Mouse (Mus musculus) limb, embryonic 10.5 days (tissue): ENCODE measurements around the gene Zar1. TPM values are rescaled to one million over a fixed set of nuclear protein-coding genes. Genes with fewer than 3 reads are reported as not detected.
"Not testable (repeated sequence)": the region's sequence is repeated elsewhere in the genome, so short reads cannot be mapped to it uniquely, and the experiment has no call there.

Experiments used
- DNase-seq: peaks from one replicate; pipeline ENCODE4 v3.0.0-alpha.2; 2017; ENCODE audit warnings: low spot score
- H3K27ac ChIP-seq: fragments of 300-500 bp; sonication (generic); 2 replicates; pipeline ENCODE4 v1.5.1; 2016; ENCODE audit warnings: mild to moderate bottlenecking
- H3K27me3 ChIP-seq: fragments of 300-500 bp; sonication (generic); 2 replicates; pipeline ENCODE4 v1.6.1; 2016; ENCODE audit warnings: low read depth, mild to moderate bottlenecking; ENCODE audit not compliant: poor library complexity, severe bottlenecking
- H3K36me3 ChIP-seq: fragments of 300-500 bp; sonication (generic); 2 replicates; pipeline ENCODE4 v1.6.1; 2016; ENCODE audit warnings: mild to moderate bottlenecking, moderate library complexity
- H3K4me1 ChIP-seq: fragments of 300-500 bp; sonication (generic); 2 replicates; pipeline ENCODE4 v1.6.1; 2016
- H3K4me3 ChIP-seq: fragments of 300-500 bp; sonication (generic); 2 replicates; pipeline ENCODE4 v1.5.1; 2016; ENCODE audit warnings: mild to moderate bottlenecking, moderate library complexity
- H3K9me3 ChIP-seq: fragments of 300-500 bp; sonication (generic); replicated peaks from 2 replicates; pipeline ENCODE4 v1.6.1; 2016; ENCODE audit warnings: mild to moderate bottlenecking
- WGBS: fragments of 180-500 bp; shearing (Covaris S2); methylation state at CpG from one replicate; pipeline ENCODE4 v1.1.7; 2016; 5-methylcytosine and 5-hydroxymethylcytosine counted together
- polyA plus RNA-seq: library from polyadenylated mRNA; unstranded; fragments of >200 nt; fragmentation: Nextera tagmentation; extraction: Ambion mirVana; gene quantifications from 2 replicates; pipeline ENCODE4 v1.2.1, GENCODE M21; 2016

Gene Zar1
- polyA plus RNA-seq: 0.26 and 0.56 TPM in 2 replicates

- Histone ChIP-seq H3K27me3 (peaks cover 48% of the 10 kb centered on the region), H3K27ac (peak within 1 kb of the TSS; percentile 56), H3K4me3 (peak within 1 kb of the TSS; percentile 55)
- not testable (repeated sequence) for H3K36me3 ChIP-seq, H3K4me1 ChIP-seq, H3K9me3 ChIP-seq
- WGBS: 9% methylated on average over 17 of the region's 21 CpGs
- DNase-seq: peak; percentile 35
These were observed at the start of gene Zar1 for GRCm38 (mm10) chr5:72580970-72581332. Gene Zar1 (minus strand): TSS chr5:72581254.

- H3K27ac ChIP-seq: no peak overlapping the region
- H3K27me3 ChIP-seq: no peaks in the 10 kb centered on the region
- no peak overlapping the region for H3K4me3 ChIP-seq
- no peaks in the 10 kb centered on the region for H3K4me1 ChIP-seq
- 93% methylated on average over 6 of the region's 6 CpGs for WGBS
- no peaks in the 10 kb centered on the region for H3K9me3 ChIP-seq
- no peaks in the 10 kb centered on the region for H3K36me3 ChIP-seq
- no peak for DNase-seq
These were observed 49.0 kb upstream of the Zar1 start for GRCm38 (mm10) chr5:72630026-72630425.

GRCm38 (mm10) chr5:72621022-72621421 lies 40.0 kb upstream of the Zar1 start:
- Histone ChIP-seq H3K27ac (no peak overlapping the region), H3K27me3 (no peaks in the 10 kb centered on the region), H3K36me3 (no peaks in the 10 kb centered on the region), H3K9me3 (no peaks in the 10 kb centered on the region), H3K4me1 (no peaks in the 10 kb centered on the region), H3K4me3 (no peak overlapping the region)
- 83% methylated on average over 1 of the region's 1 CpGs for WGBS
- DNase-seq: no peak

GRCm38 (mm10) chr5:72617413-72617812 lies 36.4 kb upstream of the Zar1 start:
- Histone ChIP-seq H3K27me3 (no peaks in the 10 kb centered on the region), H3K4me3 (no peak overlapping the region), H3K36me3 (no peaks in the 10 kb centered on the region), H3K4me1 (no peaks in the 10 kb centered on the region), H3K9me3 (no peaks in the 10 kb centered on the region), H3K27ac (no peak overlapping the region)
- no peak for DNase-seq
- 88% methylated on average over 4 of the region's 4 CpGs for WGBS

GRCm38 (mm10) chr5:72603138-72603537 lies 22.1 kb upstream of the Zar1 start:
- no peak for DNase-seq
- 94% methylated on average over 4 of the region's 4 CpGs for WGBS
- Histone ChIP-seq H3K9me3 (no peaks in the 10 kb centered on the region), H3K4me1 (no peaks in the 10 kb centered on the region), H3K4me3 (no peak overlapping the region), H3K36me3 (no peaks in the 10 kb centered on the region), H3K27ac (no peak overlapping the region), H3K27me3 (no peaks in the 10 kb centered on the region)

- H3K9me3 ChIP-seq: no peaks in the 10 kb centered on the region
- H3K27me3 ChIP-seq: no peaks in the 10 kb centered on the region
- no peaks in the 10 kb centered on the region for H3K4me1 ChIP-seq
- no peak overlapping the region for H3K27ac ChIP-seq
- no peak overlapping the region for H3K4me3 ChIP-seq
- peak; percentile 60 for DNase-seq
- no peaks in the 10 kb centered on the region for H3K36me3 ChIP-seq
- 12% methylated on average over 5 of the region's 5 CpGs for WGBS
These were observed 20.0 kb upstream of the Zar1 start for GRCm38 (mm10) chr5:72601006-72601405.

GRCm38 (mm10) chr5:72587192-72587681 lies 6.2 kb upstream of the Zar1 start, which contains the start of gene Gm5868:
Gene Gm5868 (minus strand): TSS chr5:72587551.
- 3% methylated on average over 38 of the region's 38 CpGs for WGBS
- Histone ChIP-seq H3K27ac (no peak within 1 kb of the TSS), H3K4me3 (peak within 1 kb of the TSS; percentile 50), H3K27me3 (peaks cover 32% of the 10 kb centered on the region), H3K9me3 (no peaks in the 10 kb centered on the region), H3K4me1 (peaks cover 8% of the 10 kb centered on the region), H3K36me3 (no peaks in the 10 kb centered on the region)
- peak; percentile 54 for DNase-seq

GRCm38 (mm10) chr5:72586667-72587191 lies 5.7 kb upstream of the Zar1 start:
- Histone ChIP-seq H3K4me3 (peak overlapping the region; percentile 50), H3K27me3 (peaks cover 37% of the 10 kb centered on the region)
- H3K4me1 ChIP-seq, H3K9me3 ChIP-seq, H3K36me3 ChIP-seq, H3K27ac ChIP-seq: not testable (repeated sequence)
- WGBS: 53% methylated on average over 25 of the region's 25 CpGs
- DNase-seq: peak; percentile 34

GRCm38 (mm10) chr5:72586122-72586521 lies 5.1 kb upstream of the Zar1 start:
- 54% methylated on average over 7 of the region's 7 CpGs for WGBS
- H3K27me3 ChIP-seq: peaks cover 44% of the 10 kb centered on the region
- H3K4me3 ChIP-seq, DNase-seq, H3K4me1 ChIP-seq, H3K27ac ChIP-seq, H3K9me3 ChIP-seq, H3K36me3 ChIP-seq: not testable (repeated sequence)

- not testable (repeated sequence) for H3K9me3 ChIP-seq, H3K36me3 ChIP-seq, H3K4me1 ChIP-seq
- H3K4me3 ChIP-seq: peak overlapping the region; percentile 55
- peaks cover 44% of the 10 kb centered on the region for H3K27me3 ChIP-seq
- 6% methylated on average over 65 of the region's 73 CpGs for WGBS
- peak; percentile 67 for DNase-seq
- peak overlapping the region; percentile 56 for H3K27ac ChIP-seq
These were observed 725 bp downstream of the Zar1 start for GRCm38 (mm10) chr5:72580088-72580969.

- not testable (repeated sequence) for H3K36me3 ChIP-seq, H3K4me1 ChIP-seq, H3K9me3 ChIP-seq, H3K27ac ChIP-seq, H3K4me3 ChIP-seq
- 63% methylated on average over 10 of the region's 10 CpGs for WGBS
- peaks cover 44% of the 10 kb centered on the region for H3K27me3 ChIP-seq
- peak; percentile 42 for DNase-seq
These were observed 1.5 kb downstream of the Zar1 start for GRCm38 (mm10) chr5:72579599-72579998.

- 88% methylated on average over 5 of the region's 5 CpGs for WGBS
- H3K4me3 ChIP-seq: no peak overlapping the region
These were observed 15.4 kb downstream of the Zar1 start for GRCm38 (mm10) chr5:72565621-72566020.

GRCm38 (mm10) chr5:72563183-72563582 lies 17.9 kb downstream of the Zar1 start:
- not testable (repeated sequence) for H3K9me3 ChIP-seq, H3K36me3 ChIP-seq, DNase-seq, H3K4me3 ChIP-seq, H3K27ac ChIP-seq, H3K4me1 ChIP-seq, H3K27me3 ChIP-seq
- WGBS: 76% methylated on average over 2 of the region's 2 CpGs

More at GRCm38 (mm10) chr5:72565621-72566020, 15.4 kb downstream of the Zar1 start:
- H3K27ac ChIP-seq: no peak overlapping the region
- no peak for DNase-seq
- H3K36me3 ChIP-seq: no peaks in the 10 kb centered on the region
- no peaks in the 10 kb centered on the region for H3K4me1 ChIP-seq
- H3K9me3 ChIP-seq: no peaks in the 10 kb centered on the region
- H3K27me3 ChIP-seq: no peaks in the 10 kb centered on the region
